Mouse (Mus musculus) lung, postnatal 0 days (tissue): ENCODE measurements around the gene Pcyt1b. TPM values are rescaled to one million over a fixed set of nuclear protein-coding genes. Genes with fewer than 3 reads are reported as not detected.

ENCODE experiments used
- ATAC-seq: fragments of 200-750 bp; cut with Nextera tagmentation; 2 replicates; pipeline ENCODE4 v1.8.0; 2017; ENCODE audit warnings: moderate library complexity
- DNase-seq: peaks from one replicate; pipeline ENCODE4 v3.0.0-alpha.2; 2016; ENCODE audit warnings: low spot score
- H3K27ac ChIP-seq: fragments of 300-500 bp; sonication (generic); 2 replicates; pipeline ENCODE4 v1.5.1; 2014; ENCODE audit warnings: antibody characterized with exemption, mild to moderate bottlenecking, low read length, mixed read lengths
- H3K27me3 ChIP-seq: fragments of 300-500 bp; sonication (generic); replicated peaks from 2 replicates; pipeline ENCODE4 v1.6.1; 2014; ENCODE audit warnings: low read length, mixed read lengths; ENCODE audit not compliant: insufficient read depth
- H3K36me3 ChIP-seq: fragments of 300-500 bp; sonication (generic); 2 replicates; pipeline ENCODE4 v1.6.1; 2014; ENCODE audit warnings: low read length, mixed read lengths; ENCODE audit not compliant: insufficient read depth
- H3K4me1 ChIP-seq: fragments of 300-500 bp; sonication (generic); 2 replicates; pipeline ENCODE4 v1.6.1; 2014; ENCODE audit warnings: antibody characterized with exemption, low read depth, low read length, mixed read lengths; ENCODE audit not compliant: insufficient read depth
- H3K4me2 ChIP-seq: fragments of 300-500 bp; sonication (generic); replicated peaks from 2 replicates; pipeline ENCODE4 v1.6.1; 2014; ENCODE audit warnings: low read depth, mild to moderate bottlenecking, low read length, moderate library complexity, mixed read lengths
- H3K4me3 ChIP-seq: fragments of 300-500 bp; sonication (generic); 2 replicates; pipeline ENCODE4 v1.5.1; 2014; ENCODE audit warnings: low read depth, low read length
- H3K9ac ChIP-seq: fragments of 300-500 bp; sonication (generic); replicated peaks from 2 replicates; pipeline ENCODE4 v1.6.1; 2014; ENCODE audit warnings: low read depth, mild to moderate bottlenecking
- H3K9me3 ChIP-seq: fragments of 300-500 bp; sonication (generic); 2 replicates; pipeline ENCODE4 v1.6.1; 2016; ENCODE audit warnings: low read length, mixed read lengths
- CTCF ChIP-seq: IDR thresholded peaks from 2 replicates; pipeline ENCODE4 v1.5.1; 2016; ENCODE audit warnings: antibody characterized with exemption, mild to moderate bottlenecking
- EP300 ChIP-seq: IDR thresholded peaks from 2 replicates; pipeline ENCODE4 v1.6.1; 2016; ENCODE audit warnings: antibody characterized with exemption, mild to moderate bottlenecking, control low read depth
- WGBS: fragments of 180-500 bp; shearing (Covaris S2); extraction: QIAGEN DNeasy Blood & Tissue Kit; methylation state at CpG from one replicate; pipeline ENCODE4 v1.1.7; 2014; 5-methylcytosine and 5-hydroxymethylcytosine counted together
- polyA plus RNA-seq: library from polyadenylated mRNA; unstranded; fragments of >200 nt; fragmentation: Nextera tagmentation; extraction: Ambion mirVana; gene quantifications from 2 replicates; pipeline ENCODE4 v1.2.1, GENCODE M21; 2015

Pcyt1b gene
- polyA plus RNA-seq, 1 experiment from 2014 or later, result 0.27 TPM

DNA sequence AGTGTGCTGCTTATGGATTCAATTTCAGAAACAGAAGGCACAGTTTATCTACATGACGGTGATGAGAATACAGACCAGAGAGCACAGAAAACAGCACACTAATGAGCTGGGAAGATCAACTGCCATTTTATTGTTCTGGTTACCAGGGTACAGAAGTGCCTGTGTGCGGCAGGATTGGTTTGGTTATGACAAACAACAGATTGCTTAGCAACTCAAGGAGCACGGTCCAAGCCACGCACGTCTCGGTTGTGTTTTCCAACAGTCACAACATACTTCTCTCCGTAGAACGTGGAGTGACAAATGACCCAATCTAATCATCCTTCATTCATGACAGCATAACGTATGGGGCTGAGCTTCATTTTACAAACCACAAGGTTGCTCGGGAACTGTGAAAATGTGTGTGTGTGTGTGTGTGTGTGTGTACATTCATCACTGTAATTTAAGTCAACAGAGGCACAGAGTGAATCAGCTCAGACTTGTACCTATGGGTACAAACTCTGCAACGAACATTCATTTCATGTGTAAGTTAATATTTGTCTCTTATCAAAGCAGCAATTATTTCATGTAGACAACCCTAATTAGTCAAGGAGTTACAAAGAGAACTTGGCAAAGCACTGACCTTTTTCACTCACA is 100.7 kb downstream of the Pcyt1b start:
- DNase-seq (peak; percentile 7), ATAC-seq (peak; percentile 46)
- Histone ChIP-seq H3K4me3 (no peak overlapping the region), H3K27ac (no peak overlapping the region), H3K9me3 (no peaks in the 10 kb centered on the region), H3K9ac (no peak overlapping the region), H3K4me1 (no peaks in the 10 kb centered on the region), H3K4me2 (no peak overlapping the region), H3K36me3 (no peaks in the 10 kb centered on the region), H3K27me3 (no peaks in the 10 kb centered on the region)
- WGBS, result 46% methylated on average over 11 of the region's 11 CpGs
- TF ChIP-seq EP300, result no peak
- TF ChIP-seq CTCF, result no peak

DNA sequence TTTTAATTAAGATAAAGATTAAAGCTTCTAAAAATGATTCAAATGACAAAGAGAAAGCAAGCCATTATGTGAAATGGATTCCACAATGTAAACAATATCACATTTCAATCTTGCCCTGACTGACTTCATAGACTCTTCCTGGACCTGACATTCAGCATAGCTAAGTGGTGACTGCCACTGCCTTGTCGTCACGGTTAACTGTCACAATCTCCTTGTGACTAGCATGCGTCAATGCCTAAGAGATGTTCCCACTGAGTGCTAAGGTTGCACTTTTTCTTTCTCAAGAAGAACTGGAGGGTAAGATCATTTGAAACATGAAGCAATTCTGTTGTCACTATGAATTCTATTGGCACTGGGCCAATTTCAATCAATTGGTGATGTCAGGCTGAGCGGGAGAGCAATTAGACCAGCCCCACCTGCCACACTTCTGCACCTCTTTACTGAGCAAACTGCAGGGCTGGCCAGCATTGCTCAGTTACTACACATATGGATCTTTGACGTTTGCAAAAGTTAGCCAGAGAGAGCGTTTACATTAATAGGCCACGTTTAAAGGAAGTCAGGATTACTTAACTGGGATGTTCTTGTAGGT is 102.3 kb downstream of the Pcyt1b start:
- no peak overlapping the region for H3K4me2 ChIP-seq
- peak; percentile 20 for DNase-seq
- 0 out of 2 replicates have a peak, but pooled peaks have one; percentile 35 for ATAC-seq
- TF ChIP-seq EP300 (no peak), CTCF (no peak)
- no peak overlapping the region for H3K9ac ChIP-seq
- H3K4me1 ChIP-seq, result no peaks in the 10 kb centered on the region
- H3K36me3 ChIP-seq, result no peaks in the 10 kb centered on the region
- no peak overlapping the region for H3K27ac ChIP-seq
- H3K27me3 ChIP-seq, result no peaks in the 10 kb centered on the region
- no peak overlapping the region for H3K4me3 ChIP-seq
- H3K9me3 ChIP-seq, result no peaks in the 10 kb centered on the region
- WGBS, result 37% methylated on average over 7 of the region's 7 CpGs

DNA sequence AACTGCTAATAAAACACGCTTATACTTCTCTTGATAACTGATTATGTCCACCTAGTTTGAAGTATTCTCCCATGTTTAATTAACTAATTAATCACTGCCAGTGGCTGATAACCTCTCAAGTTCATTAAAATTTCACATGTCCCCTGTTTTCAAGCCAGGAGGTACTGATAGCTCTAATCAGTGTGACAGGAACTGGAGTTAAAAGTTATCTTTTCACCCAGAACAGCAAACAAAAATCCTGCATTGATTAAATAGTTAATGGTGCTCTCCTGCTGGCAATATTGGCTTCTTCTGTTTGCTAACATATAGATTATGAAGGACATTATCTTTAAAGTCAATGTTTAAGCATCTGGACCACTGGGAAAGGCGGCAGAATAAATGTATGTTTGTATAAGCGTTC is 106.1 kb downstream of the Pcyt1b start:
- Histone ChIP-seq H3K27me3 (no peaks in the 10 kb centered on the region), H3K4me3 (no peak overlapping the region), H3K9ac (no peak overlapping the region), H3K27ac (no peak overlapping the region), H3K36me3 (no peaks in the 10 kb centered on the region), H3K9me3 (no peaks in the 10 kb centered on the region), H3K4me1 (no peaks in the 10 kb centered on the region), H3K4me2 (no peak overlapping the region)
- no peak for TF ChIP-seq CTCF
- no peak for TF ChIP-seq EP300
- 61% methylated on average over 3 of the region's 3 CpGs for WGBS
- ATAC-seq (no peak), DNase-seq (no peak)

DNA sequence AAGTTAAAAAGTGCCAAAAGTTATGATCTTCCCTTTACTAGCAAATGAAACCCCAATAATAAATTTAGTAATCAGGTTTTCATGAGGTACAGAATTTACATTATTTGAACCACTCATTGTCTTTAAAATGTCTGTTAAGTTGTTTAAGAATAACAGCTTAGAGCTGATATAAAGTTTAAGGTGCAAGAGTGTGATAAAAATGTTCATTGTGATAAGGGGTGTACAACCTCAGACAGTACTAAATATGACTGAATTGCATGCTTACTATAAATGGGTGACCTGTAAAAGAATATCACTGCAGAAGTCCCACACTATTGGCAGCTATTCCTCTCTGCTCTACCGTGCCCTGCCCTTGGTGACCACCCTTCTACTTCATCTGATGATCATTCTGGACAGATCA is 134.9 kb downstream of the Pcyt1b start:
- no peak for TF ChIP-seq CTCF
- TF ChIP-seq EP300, result no peak
- no peaks in the 10 kb centered on the region for H3K4me1 ChIP-seq
- H3K9me3 ChIP-seq, result no peaks in the 10 kb centered on the region
- no peaks in the 10 kb centered on the region for H3K36me3 ChIP-seq
- 76% methylated on average over 1 of the region's 1 CpGs for WGBS
- ATAC-seq, result no peak
- H3K4me3 ChIP-seq, result no peak overlapping the region
- DNase-seq, result no peak
- no peak overlapping the region for H3K4me2 ChIP-seq
- H3K27ac ChIP-seq, result no peak overlapping the region
- no peak overlapping the region for H3K9ac ChIP-seq
- no peaks in the 10 kb centered on the region for H3K27me3 ChIP-seq

DNA sequence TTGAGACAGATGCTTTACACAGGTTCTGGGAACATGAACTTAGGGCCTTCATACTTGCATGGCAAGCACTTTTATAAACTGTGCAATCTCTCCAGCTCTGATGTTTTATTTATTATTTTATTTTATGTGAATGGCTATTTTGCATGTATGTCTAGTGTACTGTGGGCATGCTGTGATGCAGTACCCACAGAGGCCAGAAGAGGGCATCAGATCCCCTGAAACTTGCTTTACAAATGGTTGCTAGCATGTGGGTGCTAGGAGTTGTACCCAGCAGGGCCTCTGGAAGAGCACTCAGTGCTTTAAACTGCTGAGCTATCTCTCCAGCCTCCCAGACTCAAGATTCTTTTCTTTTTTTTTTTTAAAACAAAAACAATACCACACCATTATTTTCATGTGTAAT is 138.5 kb downstream of the Pcyt1b start:
- Histone ChIP-seq H3K27ac (no peak overlapping the region), H3K4me2 (no peak overlapping the region), H3K4me1 (no peaks in the 10 kb centered on the region), H3K36me3 (no peaks in the 10 kb centered on the region), H3K9me3 (no peaks in the 10 kb centered on the region), H3K9ac (no peak overlapping the region), H3K27me3 (no peaks in the 10 kb centered on the region), H3K4me3 (no peak overlapping the region)
- peak; percentile 5 for DNase-seq
- ATAC-seq, result no peak
- peak; percentile 69 for TF ChIP-seq CTCF
- TF ChIP-seq EP300, result no peak

Other genes starting within 250 kb of the Pcyt1b start
- gene Pola1, start 22.7 kb upstream of the Pcyt1b start, polyA plus RNA-seq, result 1.8 and 2.2 TPM in 2 replicates
- 29.8 and 30.1 TPM in 2 replicates for gene Pdk3, start 177.3 kb downstream of the Pcyt1b start, polyA plus RNA-seq